Mouse (Mus musculus) cerebellum, adult 11-12 months (tissue): ENCODE data around the gene Cdk12.

Experiments used
- DNase-seq: peaks from one replicate; pipeline ENCODE4 v3.0.0; 2022

Gene Cdk12

DNA sequence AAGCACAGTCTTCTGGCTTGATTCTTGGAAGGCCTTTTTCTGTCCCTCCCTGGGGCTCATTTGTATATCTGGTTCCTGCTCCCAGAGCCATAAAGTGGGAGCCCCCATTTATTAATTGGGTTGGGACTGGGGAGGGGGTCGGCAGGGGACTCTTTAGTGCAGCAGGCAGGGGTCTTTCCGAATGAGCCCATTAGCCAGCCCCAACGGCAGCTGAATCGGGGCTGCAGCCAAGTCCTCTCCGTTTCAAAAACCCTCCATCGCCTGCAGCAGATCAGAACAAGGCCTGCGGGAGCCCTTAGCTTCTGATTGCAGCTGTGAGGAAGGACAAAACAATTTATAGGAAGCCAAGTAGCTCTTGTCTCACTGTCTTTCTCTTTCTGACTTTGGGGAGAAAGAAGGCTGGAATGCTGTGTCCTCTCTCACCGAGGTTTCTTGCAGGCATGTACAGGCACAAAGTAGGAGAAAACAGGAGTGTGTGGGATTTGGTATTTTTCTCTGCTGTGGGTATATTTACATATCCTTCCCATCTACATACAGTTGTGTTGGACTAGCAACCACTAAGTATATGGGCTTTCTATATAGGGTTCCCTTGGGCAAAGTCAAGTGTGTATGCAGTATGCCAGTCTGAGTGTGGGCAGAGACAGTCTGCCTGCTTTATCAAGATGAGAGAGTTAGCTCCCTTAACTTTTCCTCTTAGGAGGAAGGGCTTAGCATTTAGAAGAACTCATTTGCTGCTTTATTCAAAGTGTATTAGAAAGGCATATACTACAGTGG, 58.0 kb downstream of the Cdk12 start:
- DNase-seq = no peak

DNA sequence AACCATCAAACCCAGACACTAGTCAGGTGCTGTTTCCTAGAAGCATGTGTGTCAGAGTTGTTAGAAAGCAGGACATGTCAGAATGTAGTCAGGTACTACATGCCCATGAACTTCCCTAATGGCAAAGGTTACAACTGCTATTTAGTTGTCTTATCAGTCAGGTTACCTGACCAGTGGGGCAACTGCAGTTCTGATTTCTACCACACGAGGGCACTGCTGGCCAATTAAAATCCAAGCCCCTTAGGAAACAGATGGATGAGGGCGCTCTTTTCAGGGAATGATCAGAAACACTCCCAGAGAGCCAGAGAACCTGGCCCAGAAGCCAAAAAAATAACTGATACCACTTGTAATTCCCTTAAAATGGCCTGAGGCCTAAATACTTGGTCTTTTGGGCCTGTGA, 62.2 kb downstream of the Cdk12 start:
- DNase-seq = peak; percentile 83

DNA sequence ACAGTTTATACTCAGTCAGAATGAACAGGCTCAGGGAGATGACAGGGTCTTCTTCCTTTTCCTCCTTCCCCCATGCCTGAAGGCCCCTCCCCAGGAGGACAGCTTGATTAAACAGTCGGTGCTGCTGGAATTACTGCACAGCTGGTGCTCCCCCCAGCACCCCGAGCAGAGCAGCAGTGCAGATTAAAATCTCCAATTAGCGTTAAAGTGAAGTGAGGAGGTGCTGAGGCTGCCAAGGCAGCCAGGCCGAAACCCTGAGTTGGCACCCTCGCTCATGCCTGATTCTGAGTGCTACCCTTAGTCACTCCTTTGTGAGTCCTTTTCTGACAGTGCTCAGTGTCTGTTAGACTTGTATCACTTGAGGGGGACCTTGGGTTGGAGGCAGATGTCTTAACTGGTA, 63.0 kb downstream of the Cdk12 start:
- DNase-seq = no peak

DNA sequence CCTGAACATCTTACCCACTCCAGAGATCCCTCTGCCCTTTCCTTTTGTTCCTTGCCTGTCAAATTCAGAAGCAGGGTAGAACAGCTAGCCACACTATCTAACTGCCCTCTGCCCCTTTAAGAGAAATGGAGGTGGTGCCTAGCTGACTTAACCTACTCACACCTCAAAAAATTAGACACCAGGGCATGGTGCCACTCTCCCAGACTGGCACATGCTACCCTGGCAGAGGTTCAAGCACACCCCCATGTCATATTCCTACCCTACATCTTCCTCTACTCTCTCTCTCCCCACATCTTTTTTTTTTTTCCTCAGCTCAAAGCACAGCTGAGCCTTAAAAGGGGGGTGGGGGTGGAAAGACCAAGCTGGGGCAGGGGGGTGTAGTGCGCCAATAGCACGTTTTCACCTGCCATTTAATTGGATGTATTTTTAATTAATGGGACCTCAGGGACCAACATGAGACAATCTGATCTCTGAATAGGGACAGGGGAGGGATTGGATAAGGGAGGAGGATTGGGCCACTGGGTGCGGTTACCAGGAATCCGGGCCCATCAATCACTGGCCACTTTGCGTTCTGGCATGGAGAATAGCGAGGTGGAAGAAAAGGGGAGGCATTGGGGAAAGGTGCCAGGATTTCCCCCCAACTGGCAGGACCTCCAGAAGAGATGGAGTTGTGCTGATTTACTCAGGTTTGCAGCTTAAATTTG, 64.0 kb downstream of the Cdk12 start:
- no peak for DNase-seq

DNA sequence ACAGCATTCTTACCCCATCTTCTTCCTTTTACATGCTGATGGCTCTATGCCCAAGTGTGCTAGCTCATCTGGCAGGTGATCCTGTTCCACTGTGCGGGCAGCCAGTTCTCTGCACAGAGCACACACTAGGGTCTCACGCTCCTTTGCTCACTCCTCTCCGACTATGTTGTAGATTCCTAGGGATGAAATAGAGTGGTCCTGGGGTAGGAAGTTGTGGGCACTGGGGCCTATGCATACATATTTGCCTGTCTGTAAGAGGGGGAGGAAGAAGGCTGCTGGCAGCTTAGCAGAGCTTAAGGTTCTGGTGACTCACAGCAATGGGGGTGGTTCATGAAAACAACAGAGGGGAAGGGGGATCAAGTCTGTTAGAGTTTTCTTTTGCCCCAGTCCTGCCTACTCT, 67.2 kb downstream of the Cdk12 start:
- DNase-seq = no peak

DNA sequence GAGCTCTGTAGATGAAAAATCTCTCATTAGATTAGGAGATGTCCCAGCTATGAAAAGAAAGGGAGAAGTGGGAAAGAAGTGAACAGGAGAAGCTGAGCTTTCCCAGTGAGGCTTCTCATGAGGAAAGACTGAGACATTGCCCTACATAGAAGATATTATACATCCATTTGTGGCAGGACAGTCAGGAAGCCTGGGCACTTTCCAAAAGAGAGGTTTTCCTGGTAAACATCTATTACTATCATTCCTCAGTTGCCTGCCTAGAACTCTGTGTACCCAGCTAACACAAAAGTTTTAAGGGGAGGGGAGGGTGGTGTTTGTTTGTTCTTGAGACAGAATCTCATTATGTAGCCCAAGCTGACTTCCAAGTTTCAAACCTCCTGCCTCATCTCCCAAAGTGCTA, 67.6 kb downstream of the Cdk12 start:
- no peak for DNase-seq

DNA sequence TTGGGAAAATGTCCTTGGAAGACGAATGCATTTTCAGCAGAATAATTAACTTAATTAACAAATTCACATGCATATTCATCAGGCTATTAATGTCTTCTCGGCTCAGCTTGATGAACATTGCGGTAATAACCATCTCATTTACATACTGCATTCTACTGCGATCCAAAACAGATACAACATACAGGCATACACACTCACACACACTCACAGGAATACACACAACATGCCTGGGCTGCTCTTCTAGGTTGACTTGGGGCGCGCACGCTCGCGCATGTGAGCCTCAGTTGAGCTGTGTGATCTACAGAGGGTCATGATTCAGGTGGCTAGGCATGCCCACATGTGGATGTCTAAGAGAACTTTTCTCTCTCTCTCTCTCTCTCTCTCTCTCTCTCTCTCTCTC, 80.9 kb downstream of the Cdk12 start:
- no peak for DNase-seq

DNA sequence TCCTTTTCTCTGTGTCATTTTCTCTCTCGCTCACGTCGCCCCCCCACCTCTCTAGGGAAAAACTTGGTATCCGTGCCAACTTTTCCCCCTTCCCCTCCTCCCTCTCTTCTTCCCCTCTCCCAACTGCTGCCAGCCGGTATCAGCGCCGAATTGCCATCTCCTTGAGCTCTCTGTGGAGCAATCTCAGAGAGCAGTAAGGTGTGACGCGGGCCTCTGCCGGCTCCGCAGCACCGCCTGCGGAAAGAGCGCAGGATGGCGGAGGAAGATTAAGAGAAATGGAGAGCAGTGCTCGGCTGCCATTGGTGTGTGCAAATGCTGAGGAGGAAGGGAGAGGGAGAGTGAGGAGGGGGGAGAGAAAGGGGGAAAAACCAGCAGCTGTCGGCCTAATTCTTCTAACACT, 81.4 kb downstream of the Cdk12 start:
- DNase-seq = no peak

DNA sequence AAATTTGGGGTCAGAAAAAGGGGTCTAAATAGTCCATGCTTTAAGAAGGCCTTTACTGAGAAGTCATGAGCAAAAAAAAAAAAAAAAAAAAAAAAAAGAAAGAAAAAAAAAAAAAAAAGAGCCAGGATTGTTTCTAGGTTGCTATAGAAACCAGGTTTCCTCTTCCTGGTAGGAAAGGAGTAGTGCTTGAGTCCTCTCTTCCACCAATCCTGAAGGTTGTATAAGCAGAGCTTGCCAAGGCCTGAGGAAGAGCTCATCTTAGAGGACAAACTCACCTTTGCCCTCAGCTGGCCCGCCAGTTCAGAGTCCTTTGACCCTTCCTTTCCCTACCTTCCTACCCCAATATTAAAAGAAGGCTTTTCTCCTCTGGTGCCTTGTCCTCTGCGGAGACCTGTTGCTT, 82.5 kb downstream of the Cdk12 start:
- no peak for DNase-seq

DNA sequence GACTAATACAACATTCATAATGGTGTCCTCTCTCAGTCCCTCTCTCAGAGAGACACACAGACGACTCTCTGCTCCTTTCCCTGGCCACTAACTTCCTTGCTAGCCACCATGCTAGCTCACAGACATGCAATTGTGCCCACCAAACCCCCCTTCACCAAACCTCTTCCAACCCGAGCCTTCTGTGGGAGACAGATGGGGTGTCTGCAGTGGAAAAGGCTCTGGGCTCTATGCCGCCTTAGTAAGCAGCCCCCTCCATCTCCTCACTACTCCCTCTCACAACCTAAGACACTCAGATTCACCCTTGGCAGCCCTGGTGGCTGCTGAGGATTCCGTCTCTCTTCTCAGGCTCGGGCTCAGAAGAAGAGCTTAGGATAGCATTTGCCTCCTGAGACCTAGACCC, 84.7 kb downstream of the Cdk12 start:
- no peak for DNase-seq

DNA sequence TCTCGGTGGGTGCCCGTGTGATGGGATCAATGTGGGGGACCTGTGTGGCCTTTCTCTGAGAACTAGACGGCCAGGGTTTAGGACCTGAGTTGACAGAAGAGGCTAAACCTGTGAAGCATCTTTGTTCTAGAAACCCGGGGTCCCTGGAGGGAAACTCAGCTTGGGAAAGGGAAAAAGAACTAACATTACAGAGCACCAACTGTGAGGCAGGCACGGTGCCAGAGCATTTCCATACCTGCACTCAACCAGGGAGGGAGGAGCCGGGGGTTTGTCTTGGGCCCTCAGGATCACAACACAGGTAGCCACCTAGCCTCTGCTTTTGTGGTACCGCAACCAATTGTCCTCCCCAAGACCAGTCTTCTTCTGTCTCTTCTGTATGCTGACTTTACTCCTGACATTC, 85.1 kb downstream of the Cdk12 start:
- no peak for DNase-seq

DNA sequence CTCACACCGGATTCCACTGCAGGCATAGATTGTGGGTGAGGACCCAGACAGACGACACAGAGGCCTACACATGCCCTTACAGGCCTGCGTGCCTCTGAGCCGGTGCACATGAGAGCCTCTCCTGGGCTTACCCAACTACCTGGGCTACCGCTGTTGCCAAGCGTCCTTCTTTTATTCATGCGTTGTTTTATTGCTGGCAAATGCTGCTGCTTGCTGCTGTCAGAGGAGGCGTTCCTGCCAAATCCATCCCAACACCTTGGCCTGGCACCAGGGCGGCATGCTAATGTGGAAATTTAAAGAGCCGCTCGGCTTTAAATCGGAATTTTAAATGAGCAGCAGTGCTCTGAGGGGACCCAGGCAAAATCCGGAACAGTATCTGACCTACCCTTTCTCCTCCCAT, 87.0 kb downstream of the Cdk12 start:
- DNase-seq = no peak

DNA sequence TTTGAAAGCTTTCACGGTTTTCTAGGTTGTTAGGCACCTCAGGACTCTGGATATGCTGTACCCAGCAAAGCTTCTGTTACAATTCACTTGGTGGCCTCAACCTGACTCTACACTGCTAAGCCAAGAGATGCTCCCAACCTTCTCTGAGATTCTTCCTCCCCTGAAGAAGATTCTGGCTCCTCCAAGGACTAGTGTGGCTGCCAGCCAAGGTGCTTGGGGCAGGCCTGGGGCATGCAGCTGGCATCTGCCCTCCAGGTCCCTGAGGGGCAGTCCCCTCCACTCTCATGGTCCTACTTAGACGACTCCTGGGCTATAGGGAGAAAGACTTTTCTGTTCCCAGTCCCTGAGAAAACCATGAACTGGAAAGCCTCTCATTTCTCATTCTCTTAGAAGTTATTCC, 88.0 kb downstream of the Cdk12 start:
- DNase-seq = no peak

DNA sequence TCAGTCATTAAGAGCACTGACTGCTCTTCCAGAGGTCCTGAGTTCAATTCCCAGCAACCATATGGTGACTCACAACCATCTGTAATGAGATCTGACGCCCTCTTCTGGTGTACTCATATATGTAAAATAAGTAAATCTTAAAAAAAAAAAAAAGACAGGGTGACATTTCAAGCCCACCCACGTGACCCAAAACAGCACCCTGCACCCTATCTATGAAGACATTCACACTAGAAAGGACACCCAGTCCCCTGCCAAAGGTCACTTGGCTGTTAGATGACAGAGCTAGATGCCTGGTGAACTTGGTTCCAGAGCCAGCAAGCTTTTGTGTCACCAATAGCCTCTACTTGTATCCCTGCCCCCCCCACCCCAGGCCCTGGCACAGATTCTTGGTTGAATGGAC, 90.2 kb downstream of the Cdk12 start:
- DNase-seq = no peak

DNA sequence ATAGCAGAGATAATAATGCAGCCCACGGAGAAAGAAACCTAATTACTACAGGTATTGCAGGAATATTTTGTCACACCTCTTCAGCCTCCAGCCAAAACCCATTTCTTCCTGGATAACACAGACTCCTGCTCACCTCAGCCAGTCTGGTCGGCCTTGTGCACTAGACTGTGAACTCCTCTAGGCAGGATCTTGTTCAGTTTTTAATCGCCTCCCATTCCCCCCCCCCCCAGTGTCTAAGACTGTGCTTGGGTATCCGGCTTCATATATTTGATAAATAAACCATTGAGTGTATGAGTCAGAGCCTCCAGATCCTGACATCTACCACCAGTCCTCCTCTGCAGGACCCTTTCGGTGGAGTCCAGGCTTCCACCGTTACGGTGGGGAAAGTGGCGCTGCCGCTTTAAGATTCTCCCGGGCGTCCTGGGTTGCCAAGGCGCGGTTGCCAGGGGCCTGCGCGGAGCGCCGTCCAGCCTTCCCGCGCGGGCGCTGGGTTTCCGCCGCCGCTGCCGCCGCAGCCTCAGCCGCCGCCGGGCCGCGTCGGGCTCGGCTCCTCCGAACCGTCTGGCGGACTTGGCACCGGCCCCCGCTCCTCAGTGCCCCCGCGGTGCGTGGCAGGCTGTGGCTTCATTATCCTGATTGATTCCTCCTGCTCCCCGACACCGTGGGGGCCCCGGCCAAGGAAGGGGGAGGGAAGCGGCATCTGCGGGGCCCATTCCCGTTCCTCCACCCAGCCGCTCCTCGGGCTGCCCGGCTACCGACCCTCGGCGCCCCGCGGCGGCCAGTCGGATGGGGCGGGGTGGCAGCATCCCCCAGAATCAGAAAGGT, 91.5 kb downstream of the Cdk12 start:
- DNase-seq = peak; percentile 96

DNA sequence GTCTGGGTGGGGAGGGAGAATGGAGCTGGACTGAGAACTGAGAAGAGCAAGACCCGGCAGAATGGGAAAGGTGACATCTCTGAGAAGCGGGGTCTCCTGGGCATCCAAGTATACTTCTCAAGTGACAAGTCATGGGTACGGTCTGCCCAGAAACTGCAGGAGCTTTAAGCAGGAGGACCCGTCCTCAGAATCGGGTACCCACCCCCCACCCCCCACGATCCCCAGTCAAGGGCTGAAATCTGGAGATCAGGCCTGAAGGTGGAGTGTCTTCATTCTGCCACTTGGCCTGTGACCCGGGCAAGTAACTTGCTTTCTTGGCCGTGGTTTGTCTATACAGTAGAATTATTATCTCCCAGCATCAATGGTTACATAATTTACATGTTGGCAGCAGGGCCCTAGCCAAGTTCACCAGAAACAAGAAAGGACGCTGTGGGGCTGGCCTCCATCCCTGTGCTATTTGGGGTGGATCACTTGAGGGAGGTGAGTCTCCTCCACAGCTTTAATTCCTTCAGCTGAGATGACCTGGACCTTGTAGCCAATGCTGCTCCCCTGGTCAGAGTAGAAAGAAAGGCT, 92.2 kb downstream of the Cdk12 start:
- DNase-seq = peak; percentile 81

DNA sequence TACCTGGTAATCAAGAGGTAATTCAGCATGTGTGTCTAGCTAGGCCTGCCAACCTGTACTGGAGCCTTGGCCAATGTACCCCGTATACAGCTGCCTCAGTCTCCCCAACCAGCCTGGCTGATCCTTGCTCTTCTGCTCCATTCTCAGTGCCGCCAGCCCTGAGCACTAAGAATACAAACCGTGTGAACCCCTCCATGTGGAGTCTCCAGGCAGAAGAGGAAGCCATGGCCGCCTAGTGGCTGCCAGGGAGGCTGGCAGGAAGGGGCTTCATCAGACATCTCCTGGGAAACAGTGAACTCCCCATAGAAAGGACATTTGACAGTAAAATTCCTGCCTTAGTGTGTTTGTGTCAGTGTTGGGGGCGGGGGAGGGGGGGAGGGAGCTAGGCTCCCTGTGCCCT, 93.4 kb downstream of the Cdk12 start:
- DNase-seq = peak; percentile 54

DNA sequence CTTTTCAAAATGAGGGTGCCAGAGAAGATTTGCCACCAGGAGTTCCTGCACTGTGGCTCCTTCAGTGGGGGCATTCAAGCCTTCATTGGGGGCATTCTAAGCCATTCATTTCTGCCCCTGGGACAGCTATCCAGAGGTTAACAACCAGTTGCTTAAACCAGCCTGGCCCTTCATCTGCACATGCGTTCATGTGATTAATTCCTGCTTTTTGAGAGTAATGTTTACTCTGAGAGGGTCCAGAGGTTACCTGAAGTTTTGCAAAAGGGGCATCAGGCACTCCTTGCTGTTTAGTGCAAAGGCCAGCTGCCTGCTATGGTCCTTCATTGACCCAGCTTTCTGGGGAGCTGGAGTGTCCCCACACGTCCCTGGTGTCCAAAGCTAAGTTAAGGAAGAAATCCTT, 94.1 kb downstream of the Cdk12 start:
- DNase-seq = no peak

DNA sequence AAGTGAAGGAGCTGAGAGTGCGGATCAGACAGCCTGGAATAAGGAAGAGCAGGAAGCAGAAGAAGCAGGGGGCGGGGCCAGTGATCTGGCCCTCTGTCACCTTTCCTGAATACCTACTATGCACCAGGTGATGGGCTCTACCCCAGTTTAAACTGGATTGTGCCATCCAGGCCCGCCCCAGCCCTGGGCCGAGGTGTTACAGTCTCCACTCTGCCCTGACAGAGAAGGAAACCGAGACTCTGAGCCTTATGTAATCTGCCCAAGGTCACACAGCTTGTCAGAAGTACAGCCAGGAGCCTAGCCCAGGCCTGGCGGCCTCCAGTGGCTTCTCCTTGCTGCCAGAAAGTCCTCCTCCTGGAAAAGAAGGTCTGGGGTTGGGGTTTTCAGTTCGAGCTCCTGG, 94.9 kb downstream of the Cdk12 start:
- DNase-seq = peak; percentile 60

DNA sequence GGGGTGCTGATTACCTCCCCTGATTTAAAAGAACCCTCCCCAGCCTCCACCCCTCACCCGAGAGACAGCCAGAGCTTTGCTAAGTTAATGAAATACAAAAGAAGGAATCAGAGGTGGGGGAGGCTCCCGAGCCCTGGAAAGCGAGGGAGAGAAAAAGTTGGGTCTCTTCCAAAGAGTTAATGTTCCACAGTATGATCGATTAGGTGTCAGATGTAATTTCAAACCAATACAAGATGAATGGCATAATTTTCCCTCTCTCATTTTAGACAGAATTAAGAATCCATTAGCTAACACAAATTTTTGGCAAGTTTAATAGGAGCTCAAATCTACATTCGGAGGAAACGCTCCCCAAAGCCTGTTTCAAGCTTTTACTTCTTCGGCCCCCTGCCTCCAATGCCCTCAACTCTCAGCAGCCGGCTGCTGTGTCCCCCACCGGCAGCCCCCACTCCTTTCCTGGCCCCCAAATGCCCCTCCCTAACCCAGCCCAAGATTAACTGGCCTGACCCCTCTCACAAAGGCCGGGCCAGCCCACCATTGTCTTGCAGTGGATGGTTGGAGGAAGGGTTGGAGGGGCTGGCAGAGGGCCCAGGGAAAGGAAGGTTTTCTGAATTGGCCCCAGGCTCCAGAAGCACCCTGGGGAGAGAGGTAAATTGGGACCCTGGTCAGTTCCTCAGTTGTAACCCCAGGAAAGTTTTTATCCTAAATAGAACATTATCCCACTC, 95.8 kb downstream of the Cdk12 start:
- peak; percentile 26 for DNase-seq

DNA sequence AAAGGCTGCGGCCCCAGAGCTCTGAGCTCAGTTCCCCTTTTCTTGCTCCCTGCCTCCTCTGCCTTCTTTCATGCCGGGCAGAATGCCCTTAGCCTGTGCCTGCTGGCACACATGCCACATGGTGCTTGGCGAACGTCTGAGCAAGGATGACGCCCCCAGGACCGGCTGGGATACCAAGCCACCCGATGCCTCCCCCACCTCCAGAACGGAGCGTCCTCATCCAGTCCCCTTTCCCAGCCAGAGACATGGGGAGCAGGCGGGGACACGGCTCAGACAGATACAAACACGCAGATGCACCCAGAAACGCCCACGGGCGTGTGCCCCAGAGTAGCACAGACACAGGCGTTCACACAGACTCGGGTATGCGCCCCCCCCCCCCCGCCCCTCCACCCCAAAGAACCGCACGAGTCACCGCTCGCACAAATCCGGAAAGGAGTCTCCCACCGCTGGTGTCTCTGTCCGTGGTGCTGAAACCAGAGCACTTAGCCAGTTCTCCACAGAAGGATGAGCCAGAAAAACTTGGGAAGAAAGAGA, 111.0 kb downstream of the Cdk12 start:
- peak; percentile 75 for DNase-seq

DNA sequence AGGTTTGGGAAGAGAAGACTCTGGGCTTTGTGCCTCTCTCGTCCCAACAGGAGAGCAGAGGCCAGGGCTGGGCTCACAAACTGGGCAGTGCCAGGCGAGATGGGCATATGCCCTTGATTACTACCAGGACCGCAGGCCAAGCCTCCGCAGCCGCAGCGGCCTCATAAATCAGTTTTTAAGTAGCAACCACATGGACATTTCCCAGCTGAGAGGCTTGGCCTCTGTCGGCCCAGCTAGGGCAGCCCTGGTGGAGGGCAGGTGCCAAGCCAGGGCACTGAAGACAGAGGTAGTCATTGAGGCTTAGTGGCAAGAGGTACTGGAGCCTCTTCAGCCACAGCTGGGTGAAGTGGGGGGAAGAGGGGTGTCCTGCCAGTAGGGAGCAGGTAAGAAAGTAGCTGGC, 114.6 kb downstream of the Cdk12 start:
- no peak for DNase-seq
